ENCODE assay signal across 8 mouse cellular contexts in the genomic region with DNA sequence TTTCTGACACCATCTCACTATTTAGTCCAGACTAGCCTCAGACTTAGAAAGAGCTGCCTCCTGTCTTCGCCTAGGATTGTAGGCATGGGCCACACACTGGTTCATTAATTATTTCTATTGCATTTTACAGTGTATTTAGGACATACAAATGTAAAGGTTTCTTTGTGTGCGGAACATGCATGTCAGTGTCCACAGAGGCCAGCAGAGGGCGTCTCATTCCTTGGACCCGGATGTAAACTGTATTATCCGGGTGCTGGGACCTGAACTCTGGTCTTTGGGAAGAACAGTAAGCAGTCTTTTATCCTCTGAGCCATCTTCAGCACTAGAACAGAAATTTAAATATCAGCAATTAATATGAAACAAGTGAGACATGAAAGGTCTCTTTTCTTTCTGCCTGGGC. TPM values are rescaled to one million over a fixed set of nuclear protein-coding genes. Genes with fewer than 3 reads are reported as not detected.
DNase-seq lines count a peak whose midpoint lies in the region; ATAC-seq and TF ChIP-seq lines count a peak whose summit lies in the region.

No protein-coding gene starts in this region.

- H3K4me2 ChIP-seq in forebrain, postnatal 0 days (ENCODE audit: low read depth), result peak overlapping the region; percentile 61; the same call in 1 of the 2 replicates
- peak overlapping the region; percentile 4; the same call in 1 of the 2 replicates for H3K4me2 ChIP-seq in midbrain, postnatal 0 days (ENCODE audit: low read depth, low read length, poor library complexity, severe bottlenecking)

- H3K4me1 ChIP-seq in liver, adult 2 months (ENCODE audit: control insufficient read depth, insufficient read depth, low read length), result peaks cover 6% of the 10 kb centered on the region; the same call in 1 of the 2 replicates
- H3K4me1 ChIP-seq in forebrain, postnatal 0 days (ENCODE audit: insufficient read depth), result peaks cover 4% of the 10 kb centered on the region; the same call in 1 of the 2 replicates
- peaks cover 8% of the 10 kb centered on the region; the same call in 1 of the 2 replicates for H3K4me1 ChIP-seq in midbrain, postnatal 0 days (ENCODE audit: insufficient read depth, low read length)

- ATAC-seq in forebrain, postnatal 0 days, result no peak
- no peak for ATAC-seq in midbrain, postnatal 0 days (ENCODE audit: low FRiP score)
- no peak for ATAC-seq in erythroid progenitor cell, adult 5-6 weeks (replicated peaks; ENCODE audit: low FRiP score, poor library complexity, severe bottlenecking)

- no peaks in the 10 kb centered on the region for H3K9me3 ChIP-seq in forebrain, postnatal 0 days (ENCODE audit: low read length)
- no peaks in the 10 kb centered on the region for H3K9me3 ChIP-seq in midbrain, postnatal 0 days (ENCODE audit: low read length)

- TF ChIP-seq POLR2A in liver, adult 2 months (IDR thresholded peaks at IDR 0.05; ENCODE audit: extremely low read depth, insufficient read depth, low read length), result no peak

- H3K9ac ChIP-seq in liver, adult 2 months (ENCODE audit: low read depth, low read length), result no peak overlapping the region
- no peak overlapping the region for H3K9ac ChIP-seq in forebrain, postnatal 0 days
- no peak overlapping the region for H3K9ac ChIP-seq in midbrain, postnatal 0 days (replicated peaks; ENCODE audit: low read length, poor library complexity, severe bottlenecking)

- 87% methylated on average over 5 of the region's 5 CpGs for WGBS in liver, adult 2 months
- WGBS in forebrain, postnatal 0 days, result 80% methylated on average over 5 of the region's 5 CpGs
- 82% methylated on average over 5 of the region's 5 CpGs for WGBS in midbrain, postnatal 0 days

- no peaks in the 10 kb centered on the region for H3K27me3 ChIP-seq in liver, adult 2 months (ENCODE audit: control insufficient read depth, insufficient read depth, low read length)
- no peaks in the 10 kb centered on the region for H3K27me3 ChIP-seq in forebrain, postnatal 0 days (ENCODE audit: insufficient read depth, low read length)
- H3K27me3 ChIP-seq in midbrain, postnatal 0 days (ENCODE audit: insufficient read depth, low read length), result no peaks in the 10 kb centered on the region

- H3K79me2 ChIP-seq in liver, adult 2 months (ENCODE audit: control insufficient read depth, insufficient read depth, low read length), result peaks cover 16% of the 10 kb centered on the region

- DNase-seq in liver, adult 2 months (ENCODE audit: extremely low read depth, low read depth, low spot score), result no peak
- DNase-seq in liver (no peak), ZHBTc4 (ENCODE audit: low read depth, low spot score) (peak; percentile 84)
- DNase-seq in forebrain, postnatal 0 days, result no peak
- DNase-seq in midbrain, postnatal 0 days (ENCODE audit: low spot score), result no peak
- DNase-seq in right cerebral cortex, adult 18-20 months, result no peak
- no peak for DNase-seq in testis, postnatal 10 days (ENCODE audit: low spot score)

- no peak overlapping the region for H3K4me3 ChIP-seq in liver, adult 2 months (ENCODE audit: insufficient read depth, low read depth, low read length)
- H3K4me3 ChIP-seq in forebrain, postnatal 0 days (ENCODE audit: low read depth, low read length), result no peak overlapping the region
- no peak overlapping the region for H3K4me3 ChIP-seq in midbrain, postnatal 0 days (ENCODE audit: low read depth, low read length)

- TF ChIP-seq CTCF in liver, adult 2 months (IDR thresholded peaks at IDR 0.05; ENCODE audit: low read depth, low read length), result peak; percentile 37; the same call in 1 of the 2 replicates
- no peak for TF ChIP-seq CTCF in forebrain, postnatal 0 days (IDR thresholded peaks at IDR 0.05; ENCODE audit: low read depth)
- TF ChIP-seq CTCF in midbrain, postnatal 0 days (IDR thresholded peaks at IDR 0.05), result peak; percentile 56

- peaks cover 15% of the 10 kb centered on the region; the same call in 1 of the 2 replicates for H3K36me3 ChIP-seq in liver, adult 2 months (ENCODE audit: control insufficient read depth, insufficient read depth, low read length)
- H3K36me3 ChIP-seq in forebrain, postnatal 0 days (ENCODE audit: insufficient read depth), result peaks cover 13% of the 10 kb centered on the region
- H3K36me3 ChIP-seq in midbrain, postnatal 0 days (ENCODE audit: insufficient read depth, low read length), result peaks cover 3% of the 10 kb centered on the region; the same call in 1 of the 2 replicates

- no peak overlapping the region for H3K27ac ChIP-seq in liver, adult 2 months (replicated peaks; ENCODE audit: insufficient read depth, low read depth, low read length)
- no peak overlapping the region for H3K27ac ChIP-seq in forebrain, postnatal 0 days (ENCODE audit: low read depth, low read length)
- H3K27ac ChIP-seq in midbrain, postnatal 0 days (ENCODE audit: low read depth, low read length), result no peak overlapping the region

RNA-seq across cellular contexts. Expression of gene Dhx30, which starts 16.5 kb away (rescaled TPM):
- 20.6 and 24.8 TPM in 2 replicates for total RNA-seq in liver, adult 2 months (2014; rRNA removed)
- 35.0 and 48.5 TPM in 2 replicates for polyA plus RNA-seq in liver, adult 2 months (2012; rRNA removed)
- 132 and 156 TPM in 2 replicates for total RNA-seq in forebrain, postnatal 0 days (2014; rRNA removed)
- polyA plus RNA-seq in forebrain, postnatal 0 days (2015; fragmentation: Nextera tagmentation; extraction: Ambion mirVana), result 98.6 and 117 TPM in 2 replicates
- total RNA-seq in midbrain, postnatal 0 days (2014; rRNA removed), result 136 and 145 TPM in 2 replicates
- polyA plus RNA-seq in midbrain, postnatal 0 days (2015; fragmentation: Nextera tagmentation; extraction: Ambion mirVana), result 129 and 130 TPM in 2 replicates
- total RNA-seq in erythroid progenitor cell, adult 5-6 weeks (2015; ENCODE audit: low replicate concordance), result 28.5 and 32.4 TPM in 2 replicates
- total RNA-seq in erythroid progenitor cell, adult 5-6 weeks (2017; ENCODE audit: low replicate concordance), result 14.8 and 39.3 TPM in 2 replicates

RNA-seq across cellular contexts. Expression of gene Smarcc1, which starts 16.7 kb away (rescaled TPM):
- 9.8 and 11.3 TPM in 2 replicates for total RNA-seq in liver, adult 2 months (2014; rRNA removed)
- polyA plus RNA-seq in liver, adult 2 months (2012; rRNA removed), result 6.6 and 7.5 TPM in 2 replicates
- total RNA-seq in forebrain, postnatal 0 days (2014; rRNA removed), result 36.8 and 43.0 TPM in 2 replicates
- 52.0 and 77.1 TPM in 2 replicates for polyA plus RNA-seq in forebrain, postnatal 0 days (2015; fragmentation: Nextera tagmentation; extraction: Ambion mirVana)
- 34.0 and 42.3 TPM in 2 replicates for total RNA-seq in midbrain, postnatal 0 days (2014; rRNA removed)
- 49.9 and 57.9 TPM in 2 replicates for polyA plus RNA-seq in midbrain, postnatal 0 days (2015; fragmentation: Nextera tagmentation; extraction: Ambion mirVana)
- 40.7 and 61.6 TPM in 2 replicates for total RNA-seq in erythroid progenitor cell, adult 5-6 weeks (2015; ENCODE audit: low replicate concordance)
- total RNA-seq in erythroid progenitor cell, adult 5-6 weeks (2017; ENCODE audit: low replicate concordance), result 49.2 and 71.5 TPM in 2 replicates
